Mouse (Mus musculus) layer of hippocampus, adult 18-20 months (tissue): ENCODE data around the gene Olfr588-ps1. TPM values are rescaled to one million over a fixed set of nuclear protein-coding genes. Genes with fewer than 3 reads are reported as not detected.
"Not testable (repeated sequence)": the region's sequence is repeated elsewhere in the genome, so short reads cannot be mapped to it uniquely, and the experiment has no call there.

Experiments
- DNase-seq, 2 experiments: peaks; one replicate each; pipeline ENCODE4 v3.0.0; 2022; ENCODE audit warnings: low spot score in 2 of 2
- long read RNA-seq: library from polyadenylated mRNA; stranded (forward); transcript quantifications from one replicate; pipeline ENCODE4 v2.0.0, GENCODE M21; 2021
- total RNA-seq, 2 experiments: library from RNA; stranded (reverse); gene quantifications; 2 replicates each; pipeline ENCODE4 v1.2.3; 2021

Olfr588-ps1 gene
- not detected for total RNA-seq
- long read RNA-seq = 0 reads

GRCm38 (mm10) chr7:103140579-103140978 lies at the start of gene Olfr588-ps1:
Gene Olfr588-ps1 (plus strand): TSS chr7:103140879.
- no peak for DNase-seq

GRCm38 (mm10) chr7:103097420-103097819 lies 43.3 kb upstream of the Olfr588-ps1 start, which contains the start of gene Olfr585:
Gene Olfr585 (plus strand): TSS chr7:103097720.
- no peak for DNase-seq

GRCm38 (mm10) chr7:103119406-103119805 lies 21.3 kb upstream of the Olfr588-ps1 start:
- DNase-seq = no peak

GRCm38 (mm10) chr7:103125538-103125937 lies 15.1 kb upstream of the Olfr588-ps1 start, which contains the start of gene Olfr586:
Gene Olfr586 (minus strand): TSS chr7:103125638.
- DNase-seq = no peak

GRCm38 (mm10) chr7:103156256-103156655 lies 15.6 kb downstream of the Olfr588-ps1 start, which contains the start of gene Olfr589:
Gene Olfr589 (minus strand): TSS chr7:103156356.
- no peak for DNase-seq

- DNase-seq = no peak
Observed at GRCm38 (mm10) chr7:103169697-103170096, 29.0 kb downstream of the Olfr588-ps1 start.

- no peak for DNase-seq
Observed at GRCm38 (mm10) chr7:103178240-103178639, 37.6 kb downstream of the Olfr588-ps1 start, which contains the start of gene Olfr591. Gene Olfr591 (minus strand): TSS chr7:103178340.

- DNase-seq = not testable (repeated sequence)
Observed at GRCm38 (mm10) chr7:103184503-103184902, 43.8 kb downstream of the Olfr588-ps1 start, which contains the start of gene Olfr592. Gene Olfr592 (plus strand): TSS chr7:103184803.

Other genes starting within 250 kb of the Olfr588-ps1 start
- gene Olfr569, start 250.0 kb upstream of the Olfr588-ps1 start, total RNA-seq = not detected
- not detected for gene Olfr570, start 246.3 kb upstream of the Olfr588-ps1 start, total RNA-seq
- gene Olfr571, start 223.3 kb upstream of the Olfr588-ps1 start, total RNA-seq = not detected
- gene Olfr572, start 216.5 kb upstream of the Olfr588-ps1 start, total RNA-seq = not detected
- gene Olfr573-ps1, start 198.3 kb upstream of the Olfr588-ps1 start, total RNA-seq = not detected
- not detected for gene Olfr574, start 192.4 kb upstream of the Olfr588-ps1 start, total RNA-seq
- not detected for gene Olfr575, start 182.1 kb upstream of the Olfr588-ps1 start, total RNA-seq
- gene Olfr576, start 178.2 kb upstream of the Olfr588-ps1 start, total RNA-seq = not detected
- gene Olfr577, start 164.9 kb upstream of the Olfr588-ps1 start, total RNA-seq = not detected
- gene Olfr578, start 151.6 kb upstream of the Olfr588-ps1 start, total RNA-seq = not detected
- not detected for gene Olfr582, start 102.9 kb upstream of the Olfr588-ps1 start, total RNA-seq
- gene Olfr583, start 89.6 kb upstream of the Olfr588-ps1 start, total RNA-seq = not detected
- not detected for gene Olfr584, start 59.0 kb upstream of the Olfr588-ps1 start, total RNA-seq
- not detected for gene Olfr585, start 43.2 kb upstream of the Olfr588-ps1 start, total RNA-seq
- gene Olfr586, start 15.2 kb upstream of the Olfr588-ps1 start, total RNA-seq = not detected
- gene Olfr589, start 15.5 kb downstream of the Olfr588-ps1 start, total RNA-seq = not detected
- not detected for gene Olfr591, start 37.5 kb downstream of the Olfr588-ps1 start, total RNA-seq
- gene Olfr592, start 43.9 kb downstream of the Olfr588-ps1 start, total RNA-seq = not detected
- not detected for gene Olfr593, start 71.0 kb downstream of the Olfr588-ps1 start, total RNA-seq
- not detected for gene Olfr594, start 76.1 kb downstream of the Olfr588-ps1 start, total RNA-seq
- not detected for gene Usp17ld, start 111.6 kb downstream of the Olfr588-ps1 start, total RNA-seq
- gene Olfr596, start 164.8 kb downstream of the Olfr588-ps1 start, total RNA-seq = not detected
- gene Olfr597, start 175.4 kb downstream of the Olfr588-ps1 start, total RNA-seq = not detected
- gene Olfr598, start 182.7 kb downstream of the Olfr588-ps1 start, total RNA-seq = not detected
- gene Olfr599, start 195.0 kb downstream of the Olfr588-ps1 start, total RNA-seq = not detected
- not detected for gene Olfr600, start 208.8 kb downstream of the Olfr588-ps1 start, total RNA-seq
- gene Olfr601, start 221.8 kb downstream of the Olfr588-ps1 start, total RNA-seq = not detected
- not detected for gene Olfr603, start 245.3 kb downstream of the Olfr588-ps1 start, total RNA-seq